Mouse (Mus musculus): ENCODE measurements at regions not wholly inside any gene's neighbourhood (a gene's known extent, or its start where the extent isn't known, plus 50 kb on each side); places are given as distances from the start of the nearest gene placed in this dataset.

- no peak for DNase-seq
- 89% methylated on average over 2 of the region's 2 CpGs for WGBS
These were observed 592.4 kb upstream of the Tbl1xr1 start for GRCm38 (mm10) chr3:21484052-21484451.

GRCm38 (mm10) chr3:21485454-21485853 is 591.0 kb upstream of the Tbl1xr1 start:
- Histone ChIP-seq H3K27ac (ENCODE audit: insufficient read depth, low read depth, low read length) (no peak overlapping the region), H3K27me3 (replicated peaks; ENCODE audit: control insufficient read depth, insufficient read depth, low read length) (no peaks in the 10 kb centered on the region), H3K36me3 (ENCODE audit: control insufficient read depth, insufficient read depth, low read length) (no peaks in the 10 kb centered on the region; the same call in 1 of the 2 replicates), H3K4me3 (ENCODE audit: insufficient read depth, low read depth, low read length) (no peak overlapping the region), H3K4me1 (ENCODE audit: control insufficient read depth, insufficient read depth, low read length) (no peaks in the 10 kb centered on the region)
- DNase-seq: no peak
- TF ChIP-seq CTCF (conservative IDR thresholded peaks at IDR 0.05; ENCODE audit: insufficient read depth, insufficient read length, low read depth, low read length): no peak
- TF ChIP-seq POLR2A (IDR thresholded peaks at IDR 0.05; ENCODE audit: low read depth, low read length): no peak

More at GRCm38 (mm10) chr3:21484052-21484451, 592.4 kb upstream of the Tbl1xr1 start:
- Histone ChIP-seq H3K4me1 (ENCODE audit: control insufficient read depth, insufficient read depth, low read length) (no peaks in the 10 kb centered on the region), H3K27ac (ENCODE audit: insufficient read depth, low read depth, low read length) (no peak overlapping the region), H3K4me3 (ENCODE audit: insufficient read depth, low read depth, low read length) (no peak overlapping the region), H3K36me3 (ENCODE audit: control insufficient read depth, insufficient read depth, low read length) (no peaks in the 10 kb centered on the region; the same call in 1 of the 2 replicates), H3K27me3 (replicated peaks; ENCODE audit: control insufficient read depth, insufficient read depth, low read length) (no peaks in the 10 kb centered on the region)
- TF ChIP-seq POLR2A (IDR thresholded peaks at IDR 0.05; ENCODE audit: low read depth, low read length) (no peak), CTCF (conservative IDR thresholded peaks at IDR 0.05; ENCODE audit: insufficient read depth, insufficient read length, low read depth, low read length) (no peak)

GRCm38 (mm10) chr3:21489547-21489946 is 586.9 kb upstream of the Tbl1xr1 start:
- WGBS: 67% methylated on average over 1 of the region's 1 CpGs
- TF ChIP-seq POLR2A (IDR thresholded peaks at IDR 0.05; ENCODE audit: low read depth, low read length) (no peak), CTCF (conservative IDR thresholded peaks at IDR 0.05; ENCODE audit: insufficient read depth, insufficient read length, low read depth, low read length) (no peak)
- no peak for DNase-seq

GRCm38 (mm10) chr3:21492413-21492812 is 584.0 kb upstream of the Tbl1xr1 start:
- no peak overlapping the region for H3K4me3 ChIP-seq (ENCODE audit: insufficient read depth, low read depth, low read length)
- no peak for TF ChIP-seq POLR2A (IDR thresholded peaks at IDR 0.05; ENCODE audit: low read depth, low read length)
- no peak for TF ChIP-seq CTCF (conservative IDR thresholded peaks at IDR 0.05; ENCODE audit: insufficient read depth, insufficient read length, low read depth, low read length)
- H3K4me1 ChIP-seq (ENCODE audit: control insufficient read depth, insufficient read depth, low read length): no peaks in the 10 kb centered on the region
- H3K27ac ChIP-seq (ENCODE audit: insufficient read depth, low read depth, low read length): no peak overlapping the region
- H3K36me3 ChIP-seq (ENCODE audit: control insufficient read depth, insufficient read depth, low read length): no peaks in the 10 kb centered on the region
- DNase-seq: no peak
- H3K27me3 ChIP-seq (replicated peaks; ENCODE audit: control insufficient read depth, insufficient read depth, low read length): no peaks in the 10 kb centered on the region
- WGBS: 76% methylated on average over 3 of the region's 3 CpGs

More at GRCm38 (mm10) chr3:21489547-21489946, 586.9 kb upstream of the Tbl1xr1 start:
- Histone ChIP-seq H3K36me3 (ENCODE audit: control insufficient read depth, insufficient read depth, low read length) (no peaks in the 10 kb centered on the region), H3K27ac (ENCODE audit: insufficient read depth, low read depth, low read length) (no peak overlapping the region), H3K27me3 (replicated peaks; ENCODE audit: control insufficient read depth, insufficient read depth, low read length) (no peaks in the 10 kb centered on the region), H3K4me1 (ENCODE audit: control insufficient read depth, insufficient read depth, low read length) (no peaks in the 10 kb centered on the region), H3K4me3 (ENCODE audit: insufficient read depth, low read depth, low read length) (no peak overlapping the region)

- WGBS: 83% methylated on average over 6 of the region's 6 CpGs
- H3K36me3 ChIP-seq (ENCODE audit: control insufficient read depth, insufficient read depth, low read length): no peaks in the 10 kb centered on the region
- no peak for DNase-seq
These were observed 583.1 kb upstream of the Tbl1xr1 start for GRCm38 (mm10) chr3:21493384-21493783.

GRCm38 (mm10) chr3:21494904-21495303 is 581.5 kb upstream of the Tbl1xr1 start:
- WGBS: 56% methylated on average over 3 of the region's 3 CpGs
- no peak overlapping the region for H3K27ac ChIP-seq (ENCODE audit: insufficient read depth, low read depth, low read length)
- DNase-seq: peak; percentile 8

More at GRCm38 (mm10) chr3:21493384-21493783, 583.1 kb upstream of the Tbl1xr1 start:
- TF ChIP-seq CTCF (conservative IDR thresholded peaks at IDR 0.05; ENCODE audit: insufficient read depth, insufficient read length, low read depth, low read length): no peak
- no peak for TF ChIP-seq POLR2A (IDR thresholded peaks at IDR 0.05; ENCODE audit: low read depth, low read length)
- no peak overlapping the region for H3K27ac ChIP-seq (ENCODE audit: insufficient read depth, low read depth, low read length)
- H3K4me3 ChIP-seq (ENCODE audit: insufficient read depth, low read depth, low read length): no peak overlapping the region
- H3K4me1 ChIP-seq (ENCODE audit: control insufficient read depth, insufficient read depth, low read length): no peaks in the 10 kb centered on the region
- H3K27me3 ChIP-seq (replicated peaks; ENCODE audit: control insufficient read depth, insufficient read depth, low read length): no peaks in the 10 kb centered on the region

GRCm38 (mm10) chr3:21495651-21496050 is 580.8 kb upstream of the Tbl1xr1 start:
- H3K4me3 ChIP-seq (ENCODE audit: insufficient read depth, low read depth, low read length): no peak overlapping the region
- no peaks in the 10 kb centered on the region for H3K4me1 ChIP-seq (ENCODE audit: control insufficient read depth, insufficient read depth, low read length)
- no peaks in the 10 kb centered on the region for H3K27me3 ChIP-seq (replicated peaks; ENCODE audit: control insufficient read depth, insufficient read depth, low read length)
- 70% methylated on average over 5 of the region's 5 CpGs for WGBS
- H3K27ac ChIP-seq (ENCODE audit: insufficient read depth, low read depth, low read length): no peak overlapping the region
- TF ChIP-seq POLR2A (IDR thresholded peaks at IDR 0.05; ENCODE audit: low read depth, low read length) (no peak), CTCF (conservative IDR thresholded peaks at IDR 0.05; ENCODE audit: insufficient read depth, insufficient read length, low read depth, low read length) (no peak)
- DNase-seq: no peak
- H3K36me3 ChIP-seq (ENCODE audit: control insufficient read depth, insufficient read depth, low read length): no peaks in the 10 kb centered on the region

More at GRCm38 (mm10) chr3:21494904-21495303, 581.5 kb upstream of the Tbl1xr1 start:
- no peak overlapping the region for H3K4me3 ChIP-seq (ENCODE audit: insufficient read depth, low read depth, low read length)
- no peaks in the 10 kb centered on the region for H3K4me1 ChIP-seq (ENCODE audit: control insufficient read depth, insufficient read depth, low read length)
- no peak for TF ChIP-seq CTCF (conservative IDR thresholded peaks at IDR 0.05; ENCODE audit: insufficient read depth, insufficient read length, low read depth, low read length)
- no peak for TF ChIP-seq POLR2A (IDR thresholded peaks at IDR 0.05; ENCODE audit: low read depth, low read length)
- H3K27me3 ChIP-seq (replicated peaks; ENCODE audit: control insufficient read depth, insufficient read depth, low read length): no peaks in the 10 kb centered on the region
- H3K36me3 ChIP-seq (ENCODE audit: control insufficient read depth, insufficient read depth, low read length): no peaks in the 10 kb centered on the region

Measured in kidney, adult 2 months (tissue).